Mouse (Mus musculus) 3134 (cell line): ENCODE measurements around the gene Gap43.
"Not testable (repeated sequence)": the region's sequence is repeated elsewhere in the genome, so short reads cannot be mapped to it uniquely, and the experiment has no call there.

Experiments
- DNase-seq: peaks from one replicate; pipeline ENCODE4 v3.0.0-alpha.2; 2011; ENCODE audit warnings: low spot score; ENCODE audit not compliant: insufficient read length; ENCODE audit errors: extremely low read depth

The Gap43 gene

DNA sequence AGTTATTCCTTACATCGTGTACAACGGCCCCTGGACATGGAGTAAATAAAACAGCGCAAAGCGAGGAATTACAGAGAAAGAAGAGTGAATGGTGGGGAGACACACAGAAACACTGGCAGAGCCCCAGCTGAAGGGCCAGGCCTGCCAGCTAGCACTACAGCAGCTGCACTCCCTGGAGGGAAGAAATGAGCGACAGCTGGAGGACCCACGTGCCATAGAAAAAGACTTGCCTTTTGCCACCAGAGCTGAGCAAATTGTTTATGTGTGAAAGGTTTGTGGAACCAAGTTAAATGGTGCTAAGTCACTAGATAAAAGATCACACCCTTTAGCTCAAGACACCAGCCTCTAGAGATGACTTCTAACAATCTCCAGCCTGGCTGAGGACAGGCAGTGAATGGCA, 37.0 kb downstream of the Gap43 start:
- DNase-seq: no peak

DNA sequence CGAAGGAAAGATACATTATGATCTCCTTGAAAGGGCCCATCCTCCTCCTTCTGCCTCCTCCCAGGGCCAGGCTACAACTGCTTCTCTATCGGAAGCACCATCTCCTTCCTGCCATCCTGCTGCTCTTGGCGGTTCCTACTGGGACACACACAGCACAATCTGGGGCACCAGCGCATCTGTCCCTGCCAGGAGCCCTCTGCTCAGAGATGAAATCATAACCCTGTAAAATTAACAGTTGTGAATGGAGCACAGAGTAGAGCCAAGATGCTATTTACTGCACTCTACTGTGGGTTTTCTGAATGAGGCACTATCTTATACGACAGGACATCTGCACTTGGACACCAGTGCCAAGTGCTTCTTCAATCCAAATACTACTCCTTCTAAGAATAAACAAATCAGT, 46.0 kb downstream of the Gap43 start:
- no peak for DNase-seq

DNA sequence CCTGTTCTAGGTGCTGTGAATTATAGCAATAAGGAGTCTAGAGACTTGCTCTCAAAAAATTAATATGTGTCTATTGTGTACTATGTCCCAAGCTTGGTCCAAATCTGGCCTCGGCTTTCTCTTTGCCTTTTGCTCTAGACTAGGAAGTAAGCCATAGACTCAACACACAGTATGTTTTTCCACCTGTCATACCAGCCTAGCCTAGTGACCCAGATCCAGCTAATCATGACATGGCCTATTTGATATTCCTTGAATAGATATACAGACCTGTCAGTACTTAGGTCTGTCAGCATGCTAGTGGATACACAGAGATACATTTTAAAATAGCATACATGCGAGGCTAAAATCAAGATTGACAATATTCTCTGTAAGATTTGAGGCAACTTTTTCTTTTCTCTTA, 46.4 kb downstream of the Gap43 start:
- DNase-seq: no peak

DNA sequence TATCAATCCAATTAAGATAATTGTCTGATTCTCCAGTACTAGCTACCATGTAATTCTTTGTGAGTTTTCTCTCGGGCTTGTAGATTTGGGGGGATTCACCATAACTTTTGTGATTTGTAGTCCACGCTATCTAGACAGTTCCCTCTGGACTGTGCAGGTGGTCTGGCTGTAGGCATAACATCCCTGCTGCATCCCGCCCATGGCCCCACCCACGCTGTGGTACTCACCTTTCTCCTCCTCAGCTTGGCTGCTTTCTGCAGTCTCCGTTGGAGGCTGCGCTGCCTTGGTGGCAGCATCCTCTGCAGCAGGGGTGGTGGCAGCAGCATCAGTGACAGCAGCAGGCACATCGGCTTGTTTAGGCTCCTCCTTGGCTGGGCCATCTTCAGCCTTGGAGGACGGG, 48.9 kb downstream of the Gap43 start:
- DNase-seq: no peak

DNA sequence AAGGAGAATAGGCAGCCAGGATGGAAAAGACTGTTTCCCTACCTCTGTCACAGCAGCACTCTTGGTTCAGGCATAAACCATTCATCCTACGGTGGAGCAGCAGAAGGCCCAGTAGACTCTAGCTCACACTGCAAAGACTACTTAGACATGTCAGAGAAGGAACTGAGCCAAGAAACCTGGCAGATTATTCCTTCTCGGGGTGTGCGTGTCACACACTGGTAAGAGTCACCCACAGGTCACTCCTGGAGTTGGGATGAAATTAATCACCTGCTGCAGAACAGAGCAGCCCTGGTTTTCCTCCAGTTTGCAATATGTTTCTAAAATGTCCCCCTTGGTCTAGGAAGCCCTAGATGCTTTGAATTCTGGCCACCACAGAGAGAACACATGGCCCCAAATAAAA, 56.4 kb downstream of the Gap43 start:
- no peak for DNase-seq

DNA sequence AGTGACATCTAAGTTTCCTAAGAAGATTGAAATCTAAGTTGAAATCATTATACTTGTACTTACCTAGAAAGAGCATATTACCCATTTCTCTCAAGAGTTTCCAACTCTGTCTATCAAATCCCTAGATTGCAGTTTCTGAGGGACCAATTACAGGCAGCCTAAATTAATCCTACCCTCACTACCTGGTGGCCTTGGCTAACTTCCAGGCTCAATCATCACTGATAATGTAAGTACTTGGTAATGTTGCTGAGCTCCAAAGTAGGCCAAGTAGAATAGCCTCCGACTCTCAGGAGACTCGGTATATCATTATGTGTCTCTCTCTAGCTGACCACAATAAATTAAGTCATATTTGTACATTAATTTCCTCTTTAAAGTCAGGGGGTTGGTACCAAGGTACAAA, 62.7 kb downstream of the Gap43 start:
- no peak for DNase-seq

DNA sequence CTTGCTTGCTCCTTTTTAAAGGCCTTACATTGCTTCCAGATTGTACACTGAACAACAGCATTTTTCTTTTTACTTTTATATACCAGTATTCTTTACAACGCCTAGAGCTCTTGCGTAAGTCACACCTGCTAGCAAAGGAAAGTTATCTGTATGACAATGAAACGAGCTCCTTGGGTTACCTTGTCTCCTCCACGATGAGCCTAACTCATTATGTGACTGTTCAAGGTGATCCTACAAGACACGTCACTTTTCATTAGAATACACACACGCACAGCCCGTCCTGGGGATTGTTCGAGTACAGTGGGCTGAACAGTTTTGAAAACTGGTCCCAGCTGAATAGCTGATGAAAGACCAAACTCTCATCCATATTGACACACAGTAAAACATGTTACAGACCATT, 63.2 kb downstream of the Gap43 start:
- DNase-seq: no peak

DNA sequence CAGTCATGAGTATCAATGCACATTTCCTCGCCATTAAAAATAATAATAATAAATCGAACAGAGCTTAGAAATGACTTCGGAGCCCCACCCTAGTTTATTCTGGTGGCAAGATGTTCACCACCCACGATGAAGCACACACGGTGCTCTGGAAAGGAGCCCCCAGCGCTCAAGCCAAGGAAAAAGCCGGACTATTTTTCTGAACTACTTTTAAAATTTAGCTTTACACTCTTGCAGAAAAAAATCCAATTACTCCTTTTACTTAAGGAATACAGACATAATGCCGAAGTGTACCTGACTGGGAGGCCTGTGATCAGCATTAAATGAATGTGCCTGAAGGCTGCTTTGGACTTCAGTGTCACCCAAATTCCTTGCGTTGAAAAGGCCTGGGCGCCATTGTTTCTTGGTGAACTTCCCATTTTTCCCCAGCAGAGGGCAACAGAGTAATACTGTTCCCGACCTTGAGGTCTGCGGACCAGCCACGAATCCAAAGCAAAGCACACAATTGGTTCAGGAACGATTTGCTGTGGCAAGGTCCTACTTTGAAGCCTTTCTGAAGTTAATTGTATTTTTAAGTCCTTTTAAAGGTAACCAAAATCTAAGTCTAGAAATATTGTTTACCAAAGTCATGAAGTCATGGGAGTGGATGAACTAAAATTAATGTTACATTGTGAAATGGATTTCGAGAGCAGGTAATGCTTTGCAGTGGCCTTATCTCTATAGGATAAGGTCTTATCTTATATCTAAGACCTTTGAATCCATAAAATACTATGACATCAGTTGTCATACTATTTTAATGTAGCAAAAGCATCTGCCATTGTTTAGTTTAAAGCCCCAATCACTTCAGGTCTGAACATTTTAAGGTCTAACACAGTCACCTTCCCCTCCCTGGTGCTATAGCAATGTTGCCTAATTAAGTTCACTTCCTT, 64.0 kb downstream of the Gap43 start:
- peak; percentile 13 for DNase-seq

DNA sequence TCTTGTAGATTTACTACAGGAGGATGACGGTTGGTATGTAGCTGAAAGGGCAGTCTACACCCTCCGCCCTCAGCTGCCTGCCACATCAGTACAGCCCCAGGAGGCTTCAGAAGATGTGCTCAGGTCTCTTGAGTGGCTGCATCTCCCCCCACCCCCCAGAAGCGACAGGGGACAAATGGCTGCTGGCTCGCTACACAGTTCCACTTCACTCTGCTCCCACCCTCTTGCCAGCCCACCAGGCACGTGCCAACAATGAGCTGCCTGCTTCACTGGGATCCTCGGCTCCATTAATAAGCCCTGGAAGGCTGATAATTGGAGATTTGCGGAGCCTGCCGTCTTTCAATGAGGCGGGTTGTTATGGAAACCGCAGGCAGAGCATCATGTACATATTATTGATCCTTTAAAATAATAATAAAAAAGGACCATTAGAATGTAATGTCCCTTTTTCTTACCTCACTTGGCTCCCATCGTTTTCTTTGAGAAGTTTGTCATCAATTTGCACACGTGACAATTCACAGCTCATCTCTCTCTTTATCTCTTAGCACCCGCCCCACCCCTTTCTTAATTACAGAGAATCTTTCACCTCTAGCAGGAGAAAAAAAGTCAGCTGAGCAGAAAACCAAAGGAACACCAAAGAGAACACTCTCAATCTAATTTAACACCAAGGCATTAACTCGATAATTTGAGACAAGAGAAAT, 64.8 kb downstream of the Gap43 start:
- no peak for DNase-seq

DNA sequence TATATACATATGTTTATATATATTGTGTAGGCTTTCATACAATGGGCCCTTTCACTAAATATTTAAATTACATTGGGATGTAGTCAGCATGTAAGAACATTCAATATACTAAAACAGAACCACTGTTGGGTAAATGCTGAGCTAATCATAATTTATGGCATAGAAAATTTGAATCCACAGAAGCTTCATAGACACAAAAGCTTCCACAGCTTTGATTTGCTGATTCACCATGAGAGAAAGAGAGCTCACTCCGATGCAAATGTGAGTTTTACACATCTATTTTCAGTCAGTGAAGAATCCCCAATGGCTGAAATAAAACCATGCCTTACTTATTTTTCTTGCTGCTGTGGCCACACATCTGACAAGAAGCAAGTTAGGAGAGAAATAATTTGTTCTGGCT, 69.2 kb downstream of the Gap43 start:
- no peak for DNase-seq

DNA sequence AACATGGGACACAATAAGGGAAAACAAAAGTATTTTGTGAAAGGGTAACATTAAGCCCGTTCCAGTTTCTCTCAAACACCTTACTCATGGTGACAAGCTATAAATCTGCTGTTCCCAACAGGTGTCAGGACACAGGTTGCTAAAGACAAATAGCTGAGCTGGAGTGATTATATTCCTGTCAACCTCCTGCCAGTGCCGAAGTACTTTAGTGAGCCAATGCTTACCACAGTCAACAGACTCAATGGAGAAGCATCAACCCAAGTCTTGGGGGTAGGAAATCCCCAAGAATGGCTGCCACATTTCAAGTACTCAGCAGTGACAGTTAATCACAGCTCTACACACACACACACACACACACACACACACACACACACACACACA, 70.9 kb downstream of the Gap43 start:
- no peak for DNase-seq

DNA sequence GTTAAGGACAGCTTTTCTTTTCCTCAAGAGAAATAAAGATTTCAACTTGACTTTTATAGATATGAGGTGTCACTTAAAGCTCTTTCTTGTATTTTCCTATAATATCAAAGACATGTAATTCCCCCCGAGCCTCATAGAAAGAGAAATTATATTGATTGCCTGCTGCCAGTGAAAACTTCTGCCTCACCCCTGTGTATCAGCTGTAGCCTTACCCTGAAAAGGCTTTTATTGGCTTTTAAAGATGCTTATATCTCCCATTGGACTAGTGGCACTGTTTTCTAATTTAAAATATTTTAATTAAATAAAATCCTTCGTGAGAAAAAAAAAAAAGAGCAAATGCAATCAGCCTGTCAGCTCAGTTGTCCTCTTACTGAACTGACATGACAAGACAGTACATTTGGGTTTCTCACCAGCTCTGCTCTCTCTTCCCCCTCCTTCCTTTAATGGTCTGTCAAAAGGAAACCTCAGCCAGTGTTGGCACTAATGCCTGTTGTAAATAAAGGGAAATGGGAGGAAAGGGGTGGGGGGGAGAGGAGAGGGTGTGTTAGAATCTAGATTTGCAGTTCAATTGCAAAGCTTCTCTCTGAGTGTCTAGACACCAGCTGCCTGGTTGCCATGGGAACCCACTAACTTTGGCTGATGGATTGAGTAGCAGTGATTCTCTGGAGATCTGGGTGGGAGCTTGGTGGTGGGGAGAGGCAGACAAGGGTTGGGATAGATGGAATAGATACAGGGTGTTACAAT, 71.4 kb downstream of the Gap43 start:
- DNase-seq: no peak

DNA sequence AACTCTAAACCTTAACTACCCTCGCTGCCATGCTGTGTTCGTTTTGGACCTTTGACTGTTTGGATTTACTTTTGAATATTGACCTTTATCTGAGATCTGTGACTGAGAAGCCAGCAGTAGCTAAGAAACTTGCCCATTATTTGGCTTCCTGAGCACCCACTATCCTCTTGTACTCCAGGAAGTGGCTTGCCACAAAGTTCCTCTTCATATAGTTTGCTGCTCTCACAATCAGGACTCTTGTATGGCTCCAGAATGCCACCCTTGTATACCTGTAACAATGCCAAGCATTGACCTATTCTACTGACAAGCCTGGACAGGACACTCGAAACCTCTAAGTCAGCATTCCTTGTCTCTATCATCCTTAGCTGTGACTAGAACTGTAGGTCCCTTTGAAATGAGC, 75.3 kb downstream of the Gap43 start:
- DNase-seq: no peak

DNA sequence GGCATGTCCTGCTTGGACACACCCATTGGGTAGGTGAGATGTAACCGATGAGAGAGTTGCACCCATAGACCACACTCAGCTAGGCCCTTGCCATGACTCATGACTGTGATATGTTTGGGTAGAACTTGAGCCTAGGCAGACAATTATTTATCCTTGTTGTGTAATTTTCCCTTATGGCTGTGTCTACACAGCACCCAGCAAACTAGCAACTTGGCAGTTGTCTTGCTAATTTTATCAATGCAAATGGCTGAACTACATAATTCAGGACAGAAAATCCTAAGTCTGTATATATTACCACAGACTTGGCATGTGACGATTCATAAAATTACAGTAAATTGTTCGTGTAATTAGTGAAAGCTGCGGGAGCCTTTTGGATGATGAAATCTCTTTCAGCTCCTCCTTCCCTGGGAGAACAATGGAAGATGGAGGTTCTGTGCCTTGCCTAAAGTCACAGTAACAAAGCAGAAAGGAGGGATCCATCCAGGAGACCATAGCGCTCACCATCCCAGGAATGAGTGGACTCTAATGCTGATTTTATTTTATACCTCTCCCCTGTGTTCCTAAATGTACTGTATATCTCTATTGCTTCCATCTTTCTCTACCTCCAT, 77.4 kb downstream of the Gap43 start:
- no peak for DNase-seq

DNA sequence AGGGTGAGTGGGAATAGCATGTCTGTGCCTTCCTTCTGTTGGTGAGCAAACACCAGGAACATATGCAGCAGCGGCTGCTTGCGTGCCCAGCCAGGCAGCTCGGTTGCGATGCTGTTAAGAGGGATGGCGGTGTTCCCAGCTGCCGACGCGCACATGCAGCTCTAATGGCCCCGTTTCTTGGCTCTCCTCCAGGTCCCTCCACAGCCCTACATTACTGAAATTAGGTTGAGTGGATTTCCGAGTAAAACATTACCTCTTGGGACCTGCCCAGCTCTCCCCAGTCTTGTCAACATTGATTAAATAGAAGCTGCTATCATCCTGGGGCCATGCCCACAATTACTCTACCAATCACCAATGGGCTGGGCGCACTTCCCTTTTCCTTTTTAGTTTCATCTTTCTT, 84.8 kb downstream of the Gap43 start:
- no peak for DNase-seq

DNA sequence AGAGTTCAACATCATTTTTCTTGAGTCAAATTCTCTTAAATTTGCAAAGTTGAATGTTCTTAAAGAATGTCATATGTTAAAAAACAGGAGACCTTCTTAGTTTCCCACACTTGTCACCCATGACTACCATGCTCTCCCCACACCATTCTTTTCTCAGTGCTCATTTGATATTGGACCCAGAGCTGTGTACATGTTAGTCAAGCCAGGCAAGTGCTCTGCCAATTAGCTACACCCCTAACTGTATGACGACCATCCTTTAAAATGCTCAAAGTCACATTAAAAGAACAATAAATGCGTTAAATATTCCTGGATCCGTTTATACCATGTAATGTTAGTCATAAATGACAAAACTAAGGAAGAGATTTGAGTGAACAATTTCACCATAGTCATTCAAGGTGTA, 85.2 kb downstream of the Gap43 start:
- no peak for DNase-seq

DNA sequence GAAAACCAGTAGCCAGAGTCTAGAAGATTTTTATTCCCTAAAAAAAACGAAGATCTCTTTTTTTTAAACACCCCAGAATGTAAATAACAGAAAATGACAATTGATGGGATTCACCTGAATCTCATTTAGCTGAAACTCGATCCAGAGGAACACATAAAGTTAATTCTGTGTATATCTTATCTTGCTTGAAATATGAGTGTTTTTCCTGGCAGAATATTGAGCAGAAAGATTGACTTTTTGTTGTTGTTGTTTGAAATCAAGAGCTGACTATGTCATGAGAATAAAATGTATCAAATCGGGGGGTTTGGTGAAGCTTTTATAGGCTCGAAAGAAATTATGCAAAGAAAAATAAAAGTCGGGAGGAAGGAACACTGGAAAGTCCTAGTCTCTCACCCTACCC, 88.2 kb downstream of the Gap43 start:
- no peak for DNase-seq

DNA sequence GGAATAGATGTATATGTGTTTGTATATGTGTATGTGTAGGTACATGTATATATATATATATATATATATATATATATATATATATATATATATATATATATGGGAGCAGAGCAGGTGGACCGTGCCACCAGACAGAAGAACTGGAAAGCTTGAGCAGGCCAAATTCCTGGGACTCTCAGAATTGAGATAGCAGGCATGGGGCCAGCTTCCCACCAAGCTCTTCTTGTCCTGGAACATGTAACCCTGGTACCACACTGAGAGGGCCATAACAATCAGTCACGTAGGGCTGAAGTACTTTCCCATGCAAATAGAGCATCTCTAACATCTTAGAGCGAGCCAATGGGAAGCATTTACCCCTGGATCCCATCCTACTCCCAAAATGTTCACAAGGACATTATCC, 96.3 kb downstream of the Gap43 start:
- DNase-seq: not testable (repeated sequence)

DNA sequence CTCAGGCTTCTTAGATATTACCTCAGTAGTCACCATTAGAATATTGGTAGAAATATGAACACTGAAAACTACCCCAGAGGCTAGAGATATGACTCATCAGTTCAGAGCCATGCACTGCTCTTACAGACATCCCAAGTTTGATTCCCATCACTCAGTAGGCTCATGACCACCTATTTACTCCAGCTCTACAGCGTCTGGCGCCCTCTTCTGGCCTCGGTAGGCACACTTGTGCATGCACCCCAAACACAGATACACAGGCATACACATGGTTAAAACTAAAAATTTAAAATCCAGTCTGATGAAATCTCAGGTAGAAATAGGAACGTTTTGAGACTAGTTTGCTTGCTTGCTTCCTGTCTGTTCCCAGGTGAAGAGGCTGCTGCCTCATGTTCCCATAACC, 109.1 kb downstream of the Gap43 start:
- DNase-seq: no peak
